Mouse (Mus musculus): Measurements from ENCODE around the gene Ctcfl.

GRCm38 (mm10) chr2:173132794-173133300 lies 13.5 kb upstream of the Ctcfl start:
- TF ChIP-seq POLR2A (IDR thresholded peaks at IDR 0.05; ENCODE audit: borderline replicate concordance, control insufficient read depth, low read depth, low read length) (no peak), CTCF (IDR thresholded peaks at IDR 0.05; ENCODE audit: control insufficient read depth, insufficient read depth, low read length) (no peak)

Measured in bone marrow, adult 2 months (tissue).